Mouse (Mus musculus) embryonic fibroblast, embryonic 13.5 days (primary cell): ENCODE data around the gene AC124502.3.

ENCODE experiments used
- CTCF ChIP-seq: IDR thresholded peaks from 2 replicates; pipeline ENCODE4 v1.5.1; 2011; ENCODE audit warnings: mild to moderate bottlenecking, control low read depth, low read length, moderate library complexity, borderline replicate concordance; ENCODE audit not compliant: insufficient read depth
- POLR2A ChIP-seq: IDR thresholded peaks from 2 replicates; pipeline ENCODE4 v1.6.1; 2011; ENCODE audit warnings: low read depth, mild to moderate bottlenecking, control low read depth, low read length, moderate library complexity

- TF ChIP-seq CTCF: no peak
- no peak for TF ChIP-seq POLR2A
Measured at GRCm38 (mm10) chr19:5079279-5079678, 40.6 kb downstream of the AC124502.3 start.
